8 mouse cellular contexts compared by ENCODE assay signal in genomic region chr10:58604779-58605178, GRCm38 (mm10).
DNase-seq lines count a peak whose midpoint lies in the region; ATAC-seq lines count a peak whose summit lies in the region.

No protein-coding gene starts in this region.

- peaks cover 5% of the 10 kb centered on the region for H3K4me1 ChIP-seq in heart, embryonic 16.5 days (ENCODE audit: control insufficient read depth, insufficient read depth, low read length)
- H3K4me1 ChIP-seq in stomach, embryonic 16.5 days (ENCODE audit: control insufficient read depth, insufficient read depth, low read length): no peaks in the 10 kb centered on the region

- WGBS in heart, embryonic 16.5 days: 32% methylated on average over 2 of the region's 2 CpGs
- 59% methylated on average over 2 of the region's 2 CpGs for WGBS in stomach, embryonic 16.5 days

- H3K36me3 ChIP-seq in heart, embryonic 16.5 days (ENCODE audit: control insufficient read depth, insufficient read depth): no peaks in the 10 kb centered on the region
- H3K36me3 ChIP-seq in stomach, embryonic 16.5 days (ENCODE audit: control insufficient read depth, insufficient read depth, low read length): no peaks in the 10 kb centered on the region

- H3K4me3 ChIP-seq in heart, embryonic 16.5 days (ENCODE audit: low read length): no peak overlapping the region
- no peak overlapping the region for H3K4me3 ChIP-seq in stomach, embryonic 16.5 days (replicated peaks; ENCODE audit: low read length)

- H3K4me2 ChIP-seq in heart, embryonic 16.5 days (ENCODE audit: low read depth, low read length): no peak overlapping the region
- H3K4me2 ChIP-seq in stomach, embryonic 16.5 days (ENCODE audit: low read depth, low read length): no peak overlapping the region

- H3K27ac ChIP-seq in heart, embryonic 16.5 days (ENCODE audit: low read length): peak overlapping the region; percentile 32; the same call in 1 of the 2 replicates
- H3K27ac ChIP-seq in stomach, embryonic 16.5 days (ENCODE audit: low read length): peak overlapping the region; percentile 20; the same call in 1 of the 2 replicates

- DNase-seq in adrenal gland, adult (ENCODE audit: inconsistent age in 2 of 2, low spot score in 1 of 2): peak; percentile 37 to 75
- no peak for DNase-seq in adrenal gland, postnatal 4 days (ENCODE audit: low spot score in 2 of 2)
- peak; percentile 81 for DNase-seq in 3134 (ENCODE audit: extremely low read depth, insufficient read length, low spot score)
- peak; percentile 91 for DNase-seq in cerebellum, postnatal 14 days
- peak; percentile 42 to 51 for DNase-seq in left cerebral cortex, postnatal 14 days (ENCODE audit: low spot score in 2 of 2)
- DNase-seq in retina, postnatal 1 day: no peak

- no peaks in the 10 kb centered on the region for H3K27me3 ChIP-seq in heart, embryonic 16.5 days (ENCODE audit: control insufficient read depth, insufficient read depth, low read length)
- H3K27me3 ChIP-seq in stomach, embryonic 16.5 days (ENCODE audit: control insufficient read depth, insufficient read depth, low read length): no peaks in the 10 kb centered on the region

- H3K9me3 ChIP-seq in heart, embryonic 16.5 days (replicated peaks; ENCODE audit: control insufficient read depth, low read length): no peaks in the 10 kb centered on the region
- no peaks in the 10 kb centered on the region for H3K9me3 ChIP-seq in stomach, embryonic 16.5 days (replicated peaks; ENCODE audit: control insufficient read depth, low read length)

- intact Hi-C loops in left cerebral cortex, postnatal 14 days (cut with DNase I): no loop called here

- peak; percentile 58 for ATAC-seq in heart, embryonic 16.5 days (replicated peaks; ENCODE audit: extremely low read depth, insufficient read depth, low FRiP score)
- ATAC-seq in stomach, embryonic 16.5 days (ENCODE audit: insufficient read depth, low FRiP score): peak; percentile 70; the same call in 1 of the 2 replicates

- H3K9ac ChIP-seq in heart, embryonic 16.5 days (ENCODE audit: low read length): no peak overlapping the region
- H3K9ac ChIP-seq in stomach, embryonic 16.5 days (ENCODE audit: low read length): no peak overlapping the region

Comparison
In these comparisons a context has a peak if more than half of its experiments do, and no peak if none do; other contexts are left out.
1. DNase-seq: peak in adrenal gland, adult (2 of 2), 3134 (single experiment), cerebellum, postnatal 14 days (2 of 2) and left cerebral cortex, postnatal 14 days (2 of 2); none in adrenal gland, postnatal 4 days (0 of 2) and retina, postnatal 1 day (single experiment).